Mouse (Mus musculus) ZHBTc4 (cell line): ENCODE data around the gene Ncan.

Source experiments
- DNase-seq: peaks from one replicate; pipeline ENCODE4 v3.0.0-alpha.2; 2011; ENCODE audit warnings: low read depth, low spot score

Ncan gene

DNA sequence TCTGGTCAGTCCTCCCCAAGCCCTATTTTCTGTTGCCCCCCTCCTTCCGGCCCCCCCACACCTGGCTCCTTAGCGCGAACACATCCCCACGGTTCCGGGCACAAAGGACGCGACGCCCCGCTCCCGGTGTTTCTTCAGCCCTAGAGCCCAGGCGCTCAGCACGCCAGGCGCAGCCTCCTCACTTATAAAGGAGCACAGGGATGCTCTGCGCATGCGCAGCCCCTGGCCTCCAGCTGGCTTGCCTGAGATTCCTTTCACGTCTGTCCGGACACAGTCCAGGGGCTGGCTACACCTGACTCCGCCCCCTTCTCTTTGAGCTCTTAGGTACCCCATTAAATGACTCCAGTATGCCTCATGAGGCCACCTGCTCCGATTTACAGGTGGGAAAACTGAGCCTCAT is at the start of gene Ncan:
TSS of gene Ncan (minus strand) at position 207 of the 400 bp plus-strand sequence.
- peak; percentile 92 for DNase-seq

GRCm38 (mm10) chr8:70170116-70170515 is 49.4 kb upstream of the Ncan start:
- no peak for DNase-seq

DNA sequence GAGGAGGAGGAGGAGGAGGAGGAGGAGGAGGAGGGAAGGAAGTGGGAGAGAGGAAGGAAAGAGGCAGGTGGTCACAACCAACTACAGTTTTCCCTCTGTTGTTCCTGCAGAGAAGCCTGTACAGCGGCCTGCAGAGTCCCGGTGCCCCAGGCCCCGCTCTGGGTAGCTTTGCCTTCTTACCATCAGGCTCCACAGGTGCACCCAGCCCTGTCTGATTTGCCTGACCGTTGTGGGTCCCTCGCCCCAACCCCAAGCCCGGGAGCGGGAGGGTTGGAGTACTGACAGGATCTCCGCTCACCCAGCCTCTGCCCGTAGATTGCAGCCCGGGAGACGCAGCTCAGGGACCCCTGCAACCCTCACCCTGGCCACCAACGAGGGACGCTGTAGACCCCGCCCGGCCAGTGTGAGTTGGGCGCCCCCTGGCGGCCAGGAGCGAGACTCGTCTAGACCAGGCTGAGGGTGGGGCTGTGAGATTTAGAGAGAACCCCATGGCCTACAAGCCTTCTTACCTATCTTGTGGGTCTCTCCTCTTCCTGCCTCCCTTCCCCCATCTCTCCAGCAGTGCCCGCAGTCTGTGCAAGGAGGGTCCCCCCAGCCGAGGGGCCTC is 45.9 kb upstream of the Ncan start:
- DNase-seq = peak; percentile 85

- DNase-seq = no peak
These were observed 42.6 kb upstream of the Ncan start for GRCm38 (mm10) chr8:70163316-70163715.

DNA sequence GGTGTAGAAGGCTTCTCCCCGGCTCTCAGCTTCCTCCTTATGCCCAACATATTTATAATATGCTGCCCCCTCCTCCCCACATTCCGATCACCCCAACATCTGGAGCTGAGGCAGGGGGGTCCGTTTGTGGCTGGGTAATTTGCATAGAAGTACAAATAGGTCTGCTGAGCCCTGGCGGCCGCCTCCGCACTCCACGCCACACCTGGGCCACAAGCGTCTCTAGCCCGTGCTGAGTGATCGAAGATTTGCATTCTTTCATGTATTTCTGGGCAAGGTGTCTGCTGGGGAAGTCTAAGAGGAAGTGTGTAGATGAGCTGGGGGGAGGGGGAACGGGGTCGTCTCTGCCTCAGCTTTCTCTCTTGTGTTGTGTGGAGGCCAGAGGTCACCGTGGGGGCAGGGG is 39.3 kb upstream of the Ncan start:
- DNase-seq = peak; percentile 25

- no peak for DNase-seq
These were observed 38.5 kb upstream of the Ncan start for GRCm38 (mm10) chr8:70159211-70159610.

GRCm38 (mm10) chr8:70158069-70158853 is 37.6 kb upstream of the Ncan start:
- DNase-seq = peak; percentile 90

DNA sequence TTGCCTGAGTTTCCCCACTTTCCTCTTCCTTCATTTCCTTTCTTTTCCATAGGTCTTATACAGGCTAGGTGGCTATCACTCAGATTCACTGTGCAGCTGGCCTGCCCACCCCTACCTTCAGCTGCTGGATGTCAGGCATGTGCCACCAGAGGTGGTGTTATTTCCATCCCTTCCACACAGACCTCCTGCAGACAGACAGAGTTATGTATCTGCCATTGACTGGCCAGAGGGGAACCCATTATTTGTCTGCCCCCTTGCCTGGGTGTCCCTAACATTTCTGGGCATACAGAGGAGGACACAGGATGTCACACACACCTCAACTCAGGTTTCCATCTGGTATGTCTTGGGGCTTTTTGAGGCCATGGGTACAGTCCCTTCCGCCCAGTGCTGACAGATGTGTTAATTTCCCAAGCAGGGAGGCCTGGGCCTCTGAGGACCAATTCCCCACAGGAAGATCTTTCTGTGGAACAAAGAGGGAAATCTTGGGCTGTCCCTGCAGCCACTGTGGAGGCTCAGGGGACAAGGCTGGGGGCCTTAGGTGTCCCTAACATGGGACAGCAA is 36.6 kb upstream of the Ncan start:
- no peak for DNase-seq

GRCm38 (mm10) chr8:70152537-70153257 is 32.0 kb upstream of the Ncan start:
- peak; percentile 93 for DNase-seq

DNA sequence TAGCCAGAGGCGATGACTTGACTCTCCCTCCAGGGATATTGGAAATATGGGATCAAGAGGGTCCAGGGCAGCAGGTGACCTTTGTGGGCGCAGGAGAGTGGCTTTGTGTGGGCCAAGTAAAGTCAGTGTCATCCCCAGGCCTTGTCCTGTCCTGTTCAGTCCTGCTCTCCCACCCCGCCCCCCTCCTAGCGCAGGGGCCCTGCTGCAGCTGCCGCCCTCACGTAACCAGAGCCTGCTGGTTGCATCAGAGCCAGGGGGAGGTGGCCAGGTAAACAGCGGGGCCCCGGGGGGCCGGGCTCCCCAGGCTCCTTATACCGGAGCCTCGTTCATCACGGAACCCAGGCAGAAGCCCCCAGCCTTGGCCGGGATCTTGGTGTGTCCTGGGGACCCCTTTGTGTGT is 29.5 kb upstream of the Ncan start:
- DNase-seq = no peak

- DNase-seq = no peak
These were observed 27.3 kb upstream of the Ncan start for GRCm38 (mm10) chr8:70147678-70148607.

DNA sequence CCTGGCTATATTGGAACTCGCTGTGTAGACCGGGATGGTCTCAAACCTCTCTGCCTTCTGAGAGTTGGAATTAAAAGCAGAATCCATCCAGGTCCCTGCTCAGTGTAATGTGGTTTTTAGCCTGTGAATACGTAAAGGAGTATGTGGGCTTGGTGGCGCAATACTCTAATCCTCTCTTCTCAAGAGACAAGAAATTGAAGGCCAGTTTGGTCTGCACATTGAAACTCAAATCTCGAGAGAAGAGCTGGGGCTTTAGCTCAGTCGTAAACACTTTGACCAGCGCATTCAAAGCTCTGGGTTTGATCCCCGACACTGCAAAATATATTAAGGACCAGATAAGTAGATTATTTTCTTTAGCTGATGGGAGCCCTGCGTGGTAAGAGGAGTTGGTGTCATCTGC is 19.3 kb upstream of the Ncan start:
- DNase-seq = no peak

GRCm38 (mm10) chr8:70139026-70139857 is 18.6 kb upstream of the Ncan start, which contains the start of the genes Rfxank, Borcs8 and Mef2b:
Gene Rfxank (minus strand): TSS chr8:70139154.
Gene Borcs8 (plus strand): TSS chr8:70139499.
Gene Mef2b (plus strand): TSS chr8:70139711.
- peak; percentile 99 for DNase-seq

DNA sequence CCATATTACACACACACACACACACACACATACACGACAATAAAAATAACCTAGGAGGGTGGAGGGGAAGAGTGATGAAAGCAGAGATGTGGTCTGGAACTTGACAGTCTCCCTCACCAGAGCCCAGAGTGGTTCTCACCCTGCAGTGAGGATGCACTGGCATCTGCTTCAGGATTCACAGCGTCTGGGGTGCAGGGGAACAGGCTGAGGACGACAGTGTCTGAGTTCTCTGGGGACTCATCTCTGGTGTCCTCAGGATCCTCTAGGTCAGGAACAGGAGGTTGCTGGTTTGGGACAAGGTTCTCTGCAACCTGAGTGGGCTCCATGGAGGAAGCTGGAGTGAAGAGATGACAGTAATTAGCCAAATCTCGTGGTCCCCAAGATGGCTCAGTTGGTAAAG is 17.2 kb upstream of the Ncan start:
- no peak for DNase-seq

GRCm38 (mm10) chr8:70136591-70136990 is 15.9 kb upstream of the Ncan start:
- DNase-seq = no peak

- no peak for DNase-seq
These were observed 14.3 kb upstream of the Ncan start for GRCm38 (mm10) chr8:70134931-70135330.

- no peak for DNase-seq
These were observed 13.4 kb upstream of the Ncan start for GRCm38 (mm10) chr8:70134086-70134485.

GRCm38 (mm10) chr8:70131166-70131883 is 10.7 kb upstream of the Ncan start, which contains the start of gene Nr2c2ap:
Gene Nr2c2ap (plus strand): TSS chr8:70131333.
- DNase-seq = peak; percentile 97

DNA sequence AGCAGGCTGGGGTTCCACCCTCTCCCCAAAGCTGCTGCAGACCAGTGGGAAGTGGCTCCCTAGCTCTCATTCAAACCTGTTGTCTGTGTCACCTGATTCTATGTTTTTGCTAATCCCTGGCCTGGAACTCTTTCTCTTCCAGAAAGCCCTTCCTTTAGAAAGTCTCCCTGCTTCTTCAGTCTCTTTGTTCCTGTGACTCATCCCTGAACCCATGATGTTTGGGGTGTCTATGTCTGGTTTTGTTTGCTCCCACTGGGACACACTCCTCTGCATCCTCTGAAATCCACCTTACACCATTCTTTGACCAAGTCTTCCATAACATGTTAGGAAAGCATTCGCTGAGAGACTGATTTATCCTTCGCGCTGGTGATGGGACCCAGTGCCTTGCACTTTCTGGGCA is 9.4 kb upstream of the Ncan start:
- DNase-seq = peak; percentile 32
